Mouse (Mus musculus): ENCODE measurements around the gene Hhipl2. TPM values are rescaled to one million over a fixed set of nuclear protein-coding genes. Genes with fewer than 3 reads are reported as not detected.

The Hhipl2 gene
- polyA plus RNA-seq, 1 experiment: 1.6 TPM

DNA sequence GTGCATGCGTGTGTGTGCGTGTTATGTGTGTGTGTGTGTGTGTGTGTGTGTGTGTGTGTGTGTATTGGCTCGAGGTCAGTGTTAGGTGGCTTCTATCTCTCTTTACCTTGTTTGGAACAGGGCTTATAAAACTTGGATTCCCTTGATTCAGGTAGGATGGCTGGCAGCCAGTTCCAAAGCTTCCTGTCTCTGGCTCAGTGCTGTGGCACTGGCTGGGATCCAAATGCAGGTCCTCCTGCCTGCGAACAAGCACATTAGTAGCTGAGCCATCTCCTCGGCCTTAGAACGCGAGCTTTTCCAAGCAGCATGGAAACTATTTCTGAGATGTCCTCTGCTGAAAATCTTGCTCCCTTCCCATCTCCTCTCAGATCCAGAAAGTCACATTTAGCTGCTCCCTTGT, 1.7 kb downstream of the Hhipl2 start:
- Histone ChIP-seq H3K36me3 (ENCODE audit: control insufficient read depth, insufficient read depth, low read length) (no peaks in the 10 kb centered on the region), H3K27me3 (ENCODE audit: control insufficient read depth, insufficient read depth, low read length) (no peaks in the 10 kb centered on the region), H3K4me3 (ENCODE audit: control insufficient read depth, insufficient read depth, low read length) (peak overlapping the region; percentile 43), H3K4me1 (replicated peaks; ENCODE audit: control insufficient read depth, insufficient read depth, low read length) (peaks cover 43% of the 10 kb centered on the region), H3K27ac (ENCODE audit: control insufficient read depth, insufficient read depth, low read length) (peak overlapping the region; percentile 98)
- TF ChIP-seq CTCF (IDR thresholded peaks at IDR 0.05; ENCODE audit: borderline replicate concordance, control insufficient read depth, extremely low read depth, insufficient read depth, low read length, poor library complexity): no peak
- no peak for TF ChIP-seq POLR2A (IDR thresholded peaks at IDR 0.05; ENCODE audit: control insufficient read depth, extremely low read depth, insufficient read depth, low read length, poor library complexity)
- WGBS: 65% methylated on average over 7 of the region's 7 CpGs
- no peak for DNase-seq

DNA sequence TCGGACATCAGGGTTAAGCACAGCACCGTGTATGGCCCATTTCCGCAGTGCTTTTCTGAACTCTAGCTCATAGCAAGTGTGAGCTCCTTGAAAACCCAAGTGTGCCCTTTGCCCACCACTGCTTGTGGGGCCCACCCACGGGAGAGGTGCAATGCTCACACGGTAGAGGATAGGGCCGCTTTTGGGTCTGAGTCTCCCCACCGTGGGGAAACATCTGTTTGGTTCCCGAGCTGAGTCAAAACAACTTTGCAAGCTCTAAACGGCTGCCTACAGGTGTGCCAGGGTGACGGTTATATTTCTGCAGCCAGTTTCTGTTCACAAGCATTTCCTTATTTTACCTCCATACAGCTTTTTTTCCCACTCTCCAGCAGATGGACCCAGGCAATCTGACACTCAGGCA, 2.3 kb downstream of the Hhipl2 start:
- WGBS: 41% methylated on average over 10 of the region's 10 CpGs
- DNase-seq: peak; percentile 34
- TF ChIP-seq CTCF (IDR thresholded peaks at IDR 0.05; ENCODE audit: borderline replicate concordance, control insufficient read depth, extremely low read depth, insufficient read depth, low read length, poor library complexity) (no peak), POLR2A (IDR thresholded peaks at IDR 0.05; ENCODE audit: control insufficient read depth, extremely low read depth, insufficient read depth, low read length, poor library complexity) (no peak)

DNA sequence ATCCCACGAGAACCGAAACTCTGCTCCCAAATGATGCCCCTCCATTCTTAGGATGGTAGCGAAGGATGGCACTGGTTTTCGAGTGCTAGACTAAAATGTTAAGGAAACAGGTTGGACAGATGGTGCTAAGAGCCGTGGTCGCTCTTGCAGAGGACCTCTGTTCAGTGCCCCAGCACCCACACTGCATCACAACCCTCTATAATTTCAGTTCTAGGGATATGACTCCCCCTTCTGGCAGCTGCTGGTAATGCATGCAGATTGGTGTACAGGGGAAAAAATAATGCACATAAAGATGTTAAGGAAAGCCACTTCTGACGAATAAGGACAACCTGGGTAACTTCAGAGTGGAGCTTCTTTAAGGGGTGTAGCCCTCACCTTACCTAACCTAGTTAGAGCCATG, 6.1 kb downstream of the Hhipl2 start:
- TF ChIP-seq POLR2A (IDR thresholded peaks at IDR 0.05; ENCODE audit: control insufficient read depth, extremely low read depth, insufficient read depth, low read length, poor library complexity) (no peak), CTCF (IDR thresholded peaks at IDR 0.05; ENCODE audit: borderline replicate concordance, control insufficient read depth, extremely low read depth, insufficient read depth, low read length, poor library complexity) (peak; percentile 36; the same call in 1 of the 2 replicates)
- Histone ChIP-seq H3K27me3 (ENCODE audit: control insufficient read depth, insufficient read depth, low read length) (no peaks in the 10 kb centered on the region), H3K27ac (ENCODE audit: control insufficient read depth, insufficient read depth, low read length) (no peak overlapping the region), H3K36me3 (ENCODE audit: control insufficient read depth, insufficient read depth, low read length) (no peaks in the 10 kb centered on the region), H3K4me3 (ENCODE audit: control insufficient read depth, insufficient read depth, low read length) (no peak overlapping the region), H3K4me1 (replicated peaks; ENCODE audit: control insufficient read depth, insufficient read depth, low read length) (peaks cover 16% of the 10 kb centered on the region)
- 98% methylated on average over 7 of the region's 7 CpGs for WGBS
- no peak for DNase-seq

More for the DNA sequence above, 2.3 kb downstream of the Hhipl2 start:
- Histone ChIP-seq H3K27ac (ENCODE audit: control insufficient read depth, insufficient read depth, low read length) (peak overlapping the region; percentile 98), H3K27me3 (ENCODE audit: control insufficient read depth, insufficient read depth, low read length) (no peaks in the 10 kb centered on the region), H3K36me3 (ENCODE audit: control insufficient read depth, insufficient read depth, low read length) (no peaks in the 10 kb centered on the region), H3K4me3 (ENCODE audit: control insufficient read depth, insufficient read depth, low read length) (peak overlapping the region; percentile 43), H3K4me1 (replicated peaks; ENCODE audit: control insufficient read depth, insufficient read depth, low read length) (peaks cover 43% of the 10 kb centered on the region)

DNA sequence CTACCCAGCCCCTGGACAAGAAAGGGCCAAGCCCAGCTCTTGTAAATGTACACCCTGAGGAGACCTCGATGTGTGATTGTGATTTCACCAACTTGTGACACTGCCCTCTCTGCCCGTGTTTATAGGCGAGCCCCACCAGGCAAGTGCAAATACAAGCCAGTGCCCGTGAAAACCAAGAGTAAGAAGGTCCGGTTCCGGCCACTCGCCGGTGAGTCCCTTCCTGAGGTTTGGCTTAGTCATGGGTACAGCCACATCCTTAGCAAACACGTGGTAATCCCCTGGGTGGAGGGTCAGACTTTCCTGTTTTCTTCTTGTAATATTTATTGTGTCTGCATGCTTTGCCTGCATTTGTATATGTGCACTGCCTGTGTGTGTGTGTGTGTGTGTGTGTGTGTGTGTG, 16.9 kb downstream of the Hhipl2 start:
- WGBS: 85% methylated on average over 9 of the region's 9 CpGs
- H3K27me3 ChIP-seq (ENCODE audit: control insufficient read depth, insufficient read depth, low read length): no peaks in the 10 kb centered on the region
- DNase-seq: no peak
- TF ChIP-seq POLR2A (IDR thresholded peaks at IDR 0.05; ENCODE audit: control insufficient read depth, extremely low read depth, insufficient read depth, low read length, poor library complexity) (no peak), CTCF (IDR thresholded peaks at IDR 0.05; ENCODE audit: borderline replicate concordance, control insufficient read depth, extremely low read depth, insufficient read depth, low read length, poor library complexity) (no peak)
- H3K36me3 ChIP-seq (ENCODE audit: control insufficient read depth, insufficient read depth, low read length): no peaks in the 10 kb centered on the region
- H3K4me3 ChIP-seq (ENCODE audit: control insufficient read depth, insufficient read depth, low read length): no peak overlapping the region
- peaks cover 13% of the 10 kb centered on the region for H3K4me1 ChIP-seq (replicated peaks; ENCODE audit: control insufficient read depth, insufficient read depth, low read length)
- no peak overlapping the region for H3K27ac ChIP-seq (ENCODE audit: control insufficient read depth, insufficient read depth, low read length)

DNA sequence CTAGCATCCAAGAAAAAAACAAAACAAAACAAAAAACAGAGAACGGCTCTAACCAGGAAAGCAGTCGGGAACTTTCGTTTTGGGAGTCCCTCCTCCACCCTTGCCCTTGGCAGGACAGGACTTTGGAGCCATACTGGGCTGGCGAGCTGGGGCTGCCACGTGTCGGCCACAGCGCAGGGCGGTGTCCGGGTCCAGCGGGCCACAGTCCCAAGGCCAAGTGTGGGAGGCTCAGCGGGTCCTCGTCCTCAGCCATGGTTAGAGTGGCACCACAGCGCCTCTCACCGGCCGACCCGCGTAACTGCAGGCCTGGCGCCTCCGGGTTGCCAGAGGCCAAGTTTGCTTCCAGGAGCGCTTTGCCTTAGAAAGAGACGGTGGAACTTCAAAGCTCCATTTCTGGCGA, 21.0 kb downstream of the Hhipl2 start:
- peak; percentile 83 for DNase-seq
- H3K36me3 ChIP-seq (ENCODE audit: control insufficient read depth, insufficient read depth, low read length): no peaks in the 10 kb centered on the region
- no peaks in the 10 kb centered on the region for H3K27me3 ChIP-seq (ENCODE audit: control insufficient read depth, insufficient read depth, low read length)
- H3K27ac ChIP-seq (ENCODE audit: control insufficient read depth, insufficient read depth, low read length): no peak overlapping the region
- TF ChIP-seq CTCF (IDR thresholded peaks at IDR 0.05; ENCODE audit: borderline replicate concordance, control insufficient read depth, extremely low read depth, insufficient read depth, low read length, poor library complexity) (peak; percentile 90), POLR2A (IDR thresholded peaks at IDR 0.05; ENCODE audit: control insufficient read depth, extremely low read depth, insufficient read depth, low read length, poor library complexity) (no peak)
- no peaks in the 10 kb centered on the region for H3K4me1 ChIP-seq (replicated peaks; ENCODE audit: control insufficient read depth, insufficient read depth, low read length)
- H3K4me3 ChIP-seq (ENCODE audit: control insufficient read depth, insufficient read depth, low read length): peak overlapping the region; percentile 60
- WGBS: 14% methylated on average over 22 of the region's 22 CpGs

DNA sequence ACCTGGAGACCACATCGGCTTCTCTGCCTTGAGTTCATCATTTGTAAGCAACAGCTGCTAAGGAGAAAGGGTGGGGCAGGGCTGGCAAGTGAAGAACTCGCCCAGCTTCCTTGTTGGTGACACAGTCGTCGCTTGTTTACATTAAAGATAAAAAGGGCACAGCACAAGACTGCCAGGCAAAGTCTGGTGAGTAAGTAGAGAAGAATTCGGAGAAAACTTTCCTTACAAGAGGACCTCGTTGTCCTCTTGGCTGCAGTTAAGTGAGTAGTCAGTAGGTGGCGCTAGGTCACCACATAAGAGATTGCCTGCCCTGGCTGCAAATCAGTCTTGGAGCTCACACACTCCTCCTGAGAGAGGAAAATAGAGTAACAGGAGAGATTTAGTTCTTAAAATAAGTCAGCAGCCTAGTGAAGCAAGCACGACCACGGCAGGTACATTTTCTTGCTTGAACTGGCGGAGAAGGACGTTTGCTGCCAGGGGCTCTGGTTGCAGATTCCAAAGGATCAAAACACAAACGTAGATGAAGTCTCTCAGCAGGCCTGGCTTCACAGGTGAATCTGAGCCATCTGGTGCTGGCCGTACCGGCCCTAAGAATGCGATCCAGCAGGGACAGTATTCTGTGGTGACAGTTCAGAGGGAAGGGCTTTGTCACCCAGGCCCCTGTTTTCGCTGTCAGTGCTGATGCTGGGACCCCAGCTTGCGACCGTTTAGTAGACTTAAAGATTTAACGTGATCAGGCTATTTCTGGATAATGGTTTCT, 24.2 kb downstream of the Hhipl2 start:
- TF ChIP-seq CTCF (IDR thresholded peaks at IDR 0.05; ENCODE audit: borderline replicate concordance, control insufficient read depth, extremely low read depth, insufficient read depth, low read length, poor library complexity) (no peak), POLR2A (IDR thresholded peaks at IDR 0.05; ENCODE audit: control insufficient read depth, extremely low read depth, insufficient read depth, low read length, poor library complexity) (no peak)
- Histone ChIP-seq H3K36me3 (ENCODE audit: control insufficient read depth, insufficient read depth, low read length) (no peaks in the 10 kb centered on the region), H3K27me3 (ENCODE audit: control insufficient read depth, insufficient read depth, low read length) (no peaks in the 10 kb centered on the region), H3K4me1 (replicated peaks; ENCODE audit: control insufficient read depth, insufficient read depth, low read length) (no peaks in the 10 kb centered on the region), H3K27ac (ENCODE audit: control insufficient read depth, insufficient read depth, low read length) (0 out of 2 replicates have a peak overlapping the region, but pooled peaks have one; percentile 9), H3K4me3 (ENCODE audit: control insufficient read depth, insufficient read depth, low read length) (no peak overlapping the region)
- peak; percentile 73 for DNase-seq
- WGBS: 36% methylated on average over 19 of the region's 19 CpGs
